Comparison of ENCODE assay signal across 8 mouse cellular contexts in genomic region chr12:16896073-16896789, GRCm38 (mm10). TPM values are rescaled to one million over a fixed set of nuclear protein-coding genes. Genes with fewer than 3 reads are reported as not detected.
DNase-seq lines count a peak whose midpoint lies in the region; ATAC-seq and TF ChIP-seq lines count a peak whose summit lies in the region.

No protein-coding gene starts in this region.

- peaks cover 47% of the 10 kb centered on the region for H3K4me1 ChIP-seq in heart, embryonic 10.5 days
- peaks cover 22% of the 10 kb centered on the region for H3K4me1 ChIP-seq in limb, embryonic 14.5 days (ENCODE audit: control insufficient read depth, insufficient read depth, low read length)
- peaks cover 18% of the 10 kb centered on the region; the same call in 1 of the 2 replicates for H3K4me1 ChIP-seq in stomach, embryonic 15.5 days

- H3K4me3 ChIP-seq in left cerebral cortex, adult 2 months = peak overlapping the region; percentile 72
- peak overlapping the region; percentile 96 for H3K4me3 ChIP-seq in heart, embryonic 10.5 days
- H3K4me3 ChIP-seq in limb, embryonic 14.5 days (replicated peaks; ENCODE audit: low read length) = peak overlapping the region; percentile 88
- peak overlapping the region; percentile 62 for H3K4me3 ChIP-seq in stomach, embryonic 15.5 days (replicated peaks)

- H3K27me3 ChIP-seq in heart, embryonic 10.5 days (ENCODE audit: insufficient read depth, poor library complexity, severe bottlenecking) = no peaks in the 10 kb centered on the region
- no peaks in the 10 kb centered on the region for H3K27me3 ChIP-seq in limb, embryonic 14.5 days (ENCODE audit: control insufficient read depth, insufficient read depth, low read length)
- H3K27me3 ChIP-seq in stomach, embryonic 15.5 days (replicated peaks) = no peaks in the 10 kb centered on the region

- H3K9ac ChIP-seq in limb, embryonic 14.5 days (ENCODE audit: low read depth, low read length, severe bottlenecking) = peak overlapping the region; percentile 89
- H3K9ac ChIP-seq in stomach, embryonic 15.5 days = peak overlapping the region; percentile 87; the same call in 1 of the 2 replicates

- H3K4me2 ChIP-seq in limb, embryonic 14.5 days (replicated peaks; ENCODE audit: low read depth, low read length, severe bottlenecking) = peak overlapping the region; percentile 52
- H3K4me2 ChIP-seq in stomach, embryonic 15.5 days = peak overlapping the region; percentile 57

- WGBS in heart, embryonic 10.5 days = 14% methylated on average over 8 of the region's 8 CpGs
- 20% methylated on average over 8 of the region's 8 CpGs for WGBS in limb, embryonic 14.5 days
- 6% methylated on average over 8 of the region's 8 CpGs for WGBS in stomach, embryonic 15.5 days

- TF ChIP-seq POLR2A in limb, embryonic 14.5 days (IDR thresholded peaks at IDR 0.05; ENCODE audit: borderline replicate concordance, extremely low read depth, insufficient read depth, insufficient read length) = no peak

- no peak for ATAC-seq in limb, embryonic 14.5 days (ENCODE audit: low FRiP score, low read depth)
- no peak for ATAC-seq in stomach, embryonic 15.5 days (ENCODE audit: insufficient read depth, low FRiP score, low read depth)

- H3K36me3 ChIP-seq in heart, embryonic 10.5 days = no peaks in the 10 kb centered on the region
- no peaks in the 10 kb centered on the region for H3K36me3 ChIP-seq in limb, embryonic 14.5 days (ENCODE audit: control insufficient read depth, insufficient read depth, low read length)
- H3K36me3 ChIP-seq in stomach, embryonic 15.5 days = no peaks in the 10 kb centered on the region

- H3K27ac ChIP-seq in left cerebral cortex, adult 2 months = peak overlapping the region; percentile 97
- peak overlapping the region; percentile 98 for H3K27ac ChIP-seq in heart, embryonic 10.5 days
- no peak overlapping the region for H3K27ac ChIP-seq in limb, embryonic 14.5 days (replicated peaks; ENCODE audit: low read depth, low read length)
- H3K27ac ChIP-seq in stomach, embryonic 15.5 days = peak overlapping the region; percentile 98; the same call in 1 of the 2 replicates

- intact Hi-C loops in left cerebral cortex, adult 2 months (cut with DNase I) = loop anchor here (2.0 kb wide), 1 partner anchor 59 kb away; no protein-coding TSS in a partner anchor
- intact Hi-C loops in left cerebral cortex, postnatal 14 days (cut with DNase I) = loop anchor here (5.0 kb wide), 1 partner anchor 59 kb away; no protein-coding TSS in a partner anchor

- no peaks in the 10 kb centered on the region for H3K9me3 ChIP-seq in heart, embryonic 10.5 days
- no peaks in the 10 kb centered on the region for H3K9me3 ChIP-seq in limb, embryonic 14.5 days (ENCODE audit: control insufficient read depth, low read length)
- no peaks in the 10 kb centered on the region for H3K9me3 ChIP-seq in stomach, embryonic 15.5 days

- no peak for DNase-seq in left cerebral cortex, adult 2 months (ENCODE audit: extremely low spot score in 1 of 2, low spot score in 2 of 2)
- DNase-seq in left cerebral cortex, postnatal 14 days (ENCODE audit: low spot score in 2 of 2) = no peak
- peak; percentile 37 for DNase-seq in adrenal gland, postnatal 14 days
- DNase-seq in heart, embryonic 10.5 days (ENCODE audit: low spot score) = no peak
- no peak for DNase-seq in limb, embryonic 14.5 days (ENCODE audit: low spot score)
- no peak for DNase-seq in spleen, adult 12 weeks (ENCODE audit: low spot score)
- DNase-seq in gastrocnemius, postnatal 25 days = no peak

- no peak for TF ChIP-seq CTCF in left cerebral cortex, adult 2 months (IDR thresholded peaks at IDR 0.05)

RNA-seq across cellular contexts. Expression of gene Rock2, which starts 1.5 kb away (rescaled TPM):
- 100 to 1,000 TPM; 154 to 161 TPM for total RNA-seq in left cerebral cortex, adult 2 months (2021)
- 10 to 100 TPM; 91.6 to 95.2 TPM for total RNA-seq in left cerebral cortex, postnatal 14 days (2021)
- 61.6 and 64.0 TPM in 2 replicates for total RNA-seq in adrenal gland, postnatal 14 days (2021)
- polyA plus RNA-seq in heart, embryonic 10.5 days (2016; fragmentation: Nextera tagmentation; extraction: Ambion mirVana) = 16.9 and 19.6 TPM in 2 replicates
- polyA plus RNA-seq in limb, embryonic 14.5 days (2012; rRNA removed) = 14.8 and 18.3 TPM in 2 replicates
- polyA plus RNA-seq in limb, embryonic 14.5 days (2014; fragmentation: Nextera tagmentation; extraction: Ambion mirVana) = 18.2 and 19.1 TPM in 2 replicates
- polyA plus RNA-seq in stomach, embryonic 15.5 days (2015; fragmentation: Nextera tagmentation; extraction: Ambion mirVana) = 20.5 and 21.7 TPM in 2 replicates
- 10 to 100 TPM; 59.4 to 89.8 TPM for total RNA-seq in gastrocnemius, postnatal 25 days (2021)
